Mouse (Mus musculus) intestine, embryonic 14.5 days (tissue): ENCODE data around the gene Mgmt. TPM values are rescaled to one million over a fixed set of nuclear protein-coding genes. Genes with fewer than 3 reads are reported as not detected.

Source experiments
- ATAC-seq: fragments of 200-750 bp; cut with Nextera tagmentation; replicated peaks from 2 replicates; pipeline ENCODE4 v1.8.0; 2017; ENCODE audit warnings: low read depth, moderate number of reproducible peaks, moderate TSS enrichment, moderate library complexity; ENCODE audit not compliant: low FRiP score, low TSS enrichment
- DNase-seq: peaks from one replicate; pipeline ENCODE4 v3.0.0-alpha.2; 2018; ENCODE audit warnings: low spot score
- H3K27ac ChIP-seq: fragments of 300-500 bp; sonication (generic); 2 replicates; pipeline ENCODE4 v1.5.1; 2014; ENCODE audit warnings: low read depth, mild to moderate bottlenecking, control low read depth
- H3K27me3 ChIP-seq: fragments of 300-500 bp; sonication (generic); replicated peaks from 2 replicates; pipeline ENCODE4 v1.6.1; 2014; ENCODE audit warnings: low read length, control low read depth; ENCODE audit not compliant: control insufficient read depth, insufficient read depth
- H3K36me3 ChIP-seq: fragments of 300-500 bp; sonication (generic); 2 replicates; pipeline ENCODE4 v1.6.1; 2014; ENCODE audit warnings: low read length, control low read depth; ENCODE audit not compliant: control insufficient read depth, insufficient read depth
- H3K4me1 ChIP-seq: fragments of 300-500 bp; sonication (generic); replicated peaks from 2 replicates; pipeline ENCODE4 v1.6.1; 2014; ENCODE audit warnings: low read length, control low read depth, mixed read lengths; ENCODE audit not compliant: control insufficient read depth, insufficient read depth
- H3K4me2 ChIP-seq: fragments of 300-500 bp; sonication (generic); 2 replicates; pipeline ENCODE4 v1.6.1; 2014; ENCODE audit warnings: low read length
- H3K4me3 ChIP-seq: fragments of 300-500 bp; sonication (generic); 2 replicates; pipeline ENCODE4 v1.5.1; 2014; ENCODE audit warnings: low read depth, low read length, control low read depth, mixed read lengths
- H3K9ac ChIP-seq: fragments of 300-500 bp; sonication (generic); 2 replicates; pipeline ENCODE4 v1.6.1; 2014; ENCODE audit warnings: mild to moderate bottlenecking, low read length
- H3K9me3 ChIP-seq: fragments of 300-500 bp; sonication (generic); 2 replicates; pipeline ENCODE4 v1.6.1; 2016; ENCODE audit warnings: low read length, control low read depth; ENCODE audit not compliant: control insufficient read depth
- WGBS: fragments of 180-500 bp; shearing (Covaris S2); extraction: QIAGEN DNeasy Blood & Tissue Kit; methylation state at CpG from one replicate; pipeline ENCODE4 v1.1.7; 2014; 5-methylcytosine and 5-hydroxymethylcytosine counted together
- polyA plus RNA-seq: library from polyadenylated mRNA; unstranded; fragments of >200 nt; fragmentation: Nextera tagmentation; extraction: Ambion mirVana; gene quantifications from 2 replicates; pipeline ENCODE4 v1.2.1, GENCODE M21; 2014

Mgmt gene
- polyA plus RNA-seq, 1 experiment from 2014 or later, result 7.2 TPM

DNA sequence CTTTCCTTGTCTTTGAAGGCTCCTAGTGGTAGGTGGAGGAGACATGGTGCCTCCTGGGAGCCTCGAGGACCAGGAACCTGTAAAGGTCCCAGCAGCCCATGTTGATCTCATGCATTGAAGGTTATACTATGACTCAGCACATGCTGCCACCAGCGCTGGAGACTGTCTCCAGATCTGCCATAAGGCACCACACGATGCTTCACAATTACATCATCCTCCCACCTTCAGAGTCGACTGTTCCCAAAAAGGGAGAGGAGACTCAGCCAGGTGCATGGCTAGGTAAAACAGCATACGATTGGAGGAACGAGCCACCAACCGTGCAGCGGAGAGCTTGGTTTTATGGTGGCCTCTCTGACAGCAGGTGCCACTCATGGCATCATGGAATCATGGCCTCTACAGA lies 234.3 kb downstream of the Mgmt start:
- no peak overlapping the region for H3K9ac ChIP-seq
- H3K4me1 ChIP-seq, result 0 out of 2 replicates have a peak, but pooled peaks cover 3% of the 10 kb centered on the region
- ATAC-seq (no peak), DNase-seq (no peak)
- H3K4me3 ChIP-seq, result no peak overlapping the region
- H3K4me2 ChIP-seq, result no peak overlapping the region
- H3K27ac ChIP-seq, result no peak overlapping the region
- 88% methylated on average over 8 of the region's 8 CpGs for WGBS
- no peaks in the 10 kb centered on the region for H3K36me3 ChIP-seq
- no peaks in the 10 kb centered on the region for H3K9me3 ChIP-seq
- H3K27me3 ChIP-seq, result no peaks in the 10 kb centered on the region

- Histone ChIP-seq H3K27ac (no peak overlapping the region), H3K36me3 (no peaks in the 10 kb centered on the region), H3K4me3 (no peak overlapping the region), H3K4me2 (no peak overlapping the region), H3K27me3 (no peaks in the 10 kb centered on the region), H3K9ac (no peak overlapping the region), H3K9me3 (no peaks in the 10 kb centered on the region), H3K4me1 (0 out of 2 replicates have a peak, but pooled peaks cover 3% of the 10 kb centered on the region)
- ATAC-seq, result no peak
- 88% methylated on average over 10 of the region's 10 CpGs for WGBS
- DNase-seq, result no peak
These were observed 235.8 kb downstream of the Mgmt start for GRCm38 (mm10) chr7:137130211-137130610.

DNA sequence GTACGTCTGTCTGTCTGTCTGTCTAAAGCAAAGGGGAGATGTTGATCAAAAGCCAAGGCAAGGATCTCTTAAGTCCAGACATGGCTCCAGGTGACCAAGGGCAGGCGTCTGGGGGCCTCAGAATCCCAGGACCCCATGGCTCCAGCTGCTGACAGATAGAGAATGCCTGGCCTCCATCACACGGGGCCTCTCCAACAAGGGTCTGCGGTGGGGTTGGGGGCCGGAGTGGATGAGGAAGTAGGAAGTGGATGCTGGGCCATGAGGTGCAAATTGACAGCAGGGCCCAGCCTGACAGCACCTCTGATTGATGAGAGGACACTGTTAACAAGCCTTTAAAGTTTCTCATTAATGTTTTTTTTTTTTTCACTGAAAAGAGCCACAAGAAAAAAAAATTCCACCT lies 237.5 kb downstream of the Mgmt start:
- ATAC-seq, result no peak
- WGBS, result 57% methylated on average over 5 of the region's 5 CpGs
- Histone ChIP-seq H3K4me3 (no peak overlapping the region), H3K9ac (no peak overlapping the region), H3K9me3 (no peaks in the 10 kb centered on the region), H3K36me3 (no peaks in the 10 kb centered on the region), H3K27me3 (no peaks in the 10 kb centered on the region), H3K4me1 (0 out of 2 replicates have a peak, but pooled peaks cover 3% of the 10 kb centered on the region), H3K27ac (no peak overlapping the region), H3K4me2 (no peak overlapping the region)
- no peak for DNase-seq

- no peak for DNase-seq
- Histone ChIP-seq H3K9ac (no peak overlapping the region), H3K27ac (no peak overlapping the region)
These were observed 243.7 kb downstream of the Mgmt start for GRCm38 (mm10) chr7:137138101-137138500.

DNA sequence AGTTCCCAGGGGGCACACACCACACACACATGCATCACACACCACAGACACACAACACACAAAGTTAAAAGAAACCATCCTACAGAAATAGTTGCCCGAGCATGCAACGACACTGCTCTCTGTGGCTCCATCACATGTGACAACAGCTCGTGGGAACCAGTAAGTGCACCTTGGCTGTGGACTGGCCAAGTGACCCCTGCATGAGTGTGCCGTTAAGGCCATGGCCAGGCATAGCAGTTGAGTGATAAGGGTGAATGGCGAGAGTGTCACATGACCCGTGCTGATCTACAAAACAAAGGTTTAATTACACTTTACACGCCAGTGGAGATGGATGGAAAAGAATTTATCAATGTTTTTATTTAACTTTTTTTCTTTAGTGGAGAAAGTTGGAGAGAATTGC lies 245.9 kb downstream of the Mgmt start:
- 76% methylated on average over 7 of the region's 7 CpGs for WGBS

More at GRCm38 (mm10) chr7:137138101-137138500, 243.7 kb downstream of the Mgmt start:
- Histone ChIP-seq H3K36me3 (no peaks in the 10 kb centered on the region), H3K4me3 (no peak overlapping the region), H3K9me3 (0 out of 2 replicates have a peak, but pooled peaks cover under 1% of the 10 kb centered on the region), H3K4me1 (no peaks in the 10 kb centered on the region), H3K4me2 (no peak overlapping the region), H3K27me3 (no peaks in the 10 kb centered on the region)
- ATAC-seq, result no peak
- WGBS, result 67% methylated on average over 5 of the region's 5 CpGs

GRCm38 (mm10) chr7:137141386-137141785 lies 247.0 kb downstream of the Mgmt start:
- DNase-seq (no peak), ATAC-seq (no peak)
- WGBS, result 44% methylated on average over 3 of the region's 3 CpGs

More for the DNA sequence above, 245.9 kb downstream of the Mgmt start:
- no peaks in the 10 kb centered on the region for H3K4me1 ChIP-seq
- no peak overlapping the region for H3K9ac ChIP-seq
- DNase-seq (no peak), ATAC-seq (no peak)
- no peak overlapping the region for H3K4me3 ChIP-seq
- H3K27ac ChIP-seq, result no peak overlapping the region
- H3K4me2 ChIP-seq, result no peak overlapping the region
- no peaks in the 10 kb centered on the region for H3K27me3 ChIP-seq
- H3K9me3 ChIP-seq, result 0 out of 2 replicates have a peak, but pooled peaks cover 2% of the 10 kb centered on the region
- no peaks in the 10 kb centered on the region for H3K36me3 ChIP-seq

DNA sequence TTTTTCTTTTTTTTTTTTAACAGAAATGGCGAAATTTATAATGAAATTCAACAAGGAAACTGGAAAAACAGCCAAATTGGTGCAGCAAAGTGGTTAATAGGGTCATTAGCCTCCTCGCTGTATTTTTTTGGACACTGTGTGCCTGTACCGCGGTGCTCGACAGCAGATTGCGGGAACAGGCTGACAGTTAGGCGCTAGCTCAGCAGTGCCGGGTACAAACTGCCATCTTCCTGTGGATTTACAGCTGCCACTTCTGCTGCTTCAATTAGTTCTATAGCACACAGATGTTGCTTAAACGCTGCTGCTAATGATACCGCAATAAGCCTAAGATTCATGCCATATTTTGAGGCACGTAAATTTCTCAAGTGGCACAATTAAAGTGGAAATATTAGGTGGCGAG lies 252.7 kb downstream of the Mgmt start:
- no peak overlapping the region for H3K4me2 ChIP-seq
- no peak overlapping the region for H3K9ac ChIP-seq
- H3K27me3 ChIP-seq, result no peaks in the 10 kb centered on the region
- DNase-seq (no peak), ATAC-seq (no peak)
- H3K9me3 ChIP-seq, result 0 out of 2 replicates have a peak, but pooled peaks cover 2% of the 10 kb centered on the region
- H3K4me3 ChIP-seq, result no peak overlapping the region
- WGBS, result 85% methylated on average over 12 of the region's 12 CpGs
- H3K4me1 ChIP-seq, result peaks cover 3% of the 10 kb centered on the region; the same call in 1 of the 2 replicates
- no peaks in the 10 kb centered on the region for H3K36me3 ChIP-seq
- no peak overlapping the region for H3K27ac ChIP-seq

More at GRCm38 (mm10) chr7:137141386-137141785, 247.0 kb downstream of the Mgmt start:
- H3K9me3 ChIP-seq, result 0 out of 2 replicates have a peak, but pooled peaks cover 2% of the 10 kb centered on the region
- no peak overlapping the region for H3K27ac ChIP-seq
- no peaks in the 10 kb centered on the region for H3K4me1 ChIP-seq
- H3K27me3 ChIP-seq, result no peaks in the 10 kb centered on the region
- no peak overlapping the region for H3K4me3 ChIP-seq
- H3K36me3 ChIP-seq, result no peaks in the 10 kb centered on the region
- no peak overlapping the region for H3K9ac ChIP-seq
- H3K4me2 ChIP-seq, result no peak overlapping the region

- 84% methylated on average over 2 of the region's 2 CpGs for WGBS
- ATAC-seq, result peak; percentile 58
- no peak overlapping the region for H3K9ac ChIP-seq
These were observed 257.4 kb downstream of the Mgmt start for GRCm38 (mm10) chr7:137151854-137152253.

DNA sequence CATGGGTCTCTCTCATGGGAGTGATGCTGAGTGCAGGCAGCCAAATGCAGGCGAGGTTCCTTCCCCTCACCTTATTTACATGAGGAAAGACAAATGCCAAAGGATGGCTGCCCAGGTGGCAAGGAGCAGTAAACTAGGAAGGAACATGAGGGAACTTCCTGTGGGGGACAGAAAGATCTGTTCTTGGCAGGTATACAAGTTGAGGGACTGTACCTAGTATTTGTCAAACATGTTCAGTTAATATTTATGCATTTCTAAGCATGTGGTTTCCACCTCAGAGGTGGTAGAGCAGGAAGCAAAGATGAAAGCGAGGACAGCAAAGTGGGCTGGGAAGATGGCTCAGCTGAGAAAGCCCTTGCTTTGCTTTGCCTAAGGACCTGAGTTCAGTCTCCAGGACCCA lies 260.2 kb downstream of the Mgmt start:
- 51% methylated on average over 2 of the region's 2 CpGs for WGBS
- Histone ChIP-seq H3K9ac (no peak overlapping the region), H3K36me3 (no peaks in the 10 kb centered on the region), H3K4me3 (no peak overlapping the region), H3K27me3 (no peaks in the 10 kb centered on the region), H3K4me1 (no peaks in the 10 kb centered on the region), H3K9me3 (no peaks in the 10 kb centered on the region), H3K27ac (no peak overlapping the region), H3K4me2 (no peak overlapping the region)
- DNase-seq, result no peak
- no peak for ATAC-seq

More at GRCm38 (mm10) chr7:137151854-137152253, 257.4 kb downstream of the Mgmt start:
- Histone ChIP-seq H3K27ac (no peak overlapping the region), H3K27me3 (no peaks in the 10 kb centered on the region), H3K4me1 (peaks cover 3% of the 10 kb centered on the region; the same call in 1 of the 2 replicates), H3K4me3 (no peak overlapping the region), H3K4me2 (no peak overlapping the region), H3K36me3 (no peaks in the 10 kb centered on the region), H3K9me3 (no peaks in the 10 kb centered on the region)
- no peak for DNase-seq
